Mouse (Mus musculus) testis, postnatal 14 days (tissue): ENCODE measurements around the gene Sinhcaf.
A peak's percentile ranks its signal among the peaks of the same experiment; 100 is the strongest.
"Not testable (repeated sequence)": the region's sequence is repeated elsewhere in the genome, so short reads cannot be mapped to it uniquely, and the experiment has no call there.

Experiments used
- DNase-seq: peaks from one replicate; pipeline ENCODE4 v3.0.0; 2021; ENCODE audit warnings: low spot score

Gene Sinhcaf

DNA sequence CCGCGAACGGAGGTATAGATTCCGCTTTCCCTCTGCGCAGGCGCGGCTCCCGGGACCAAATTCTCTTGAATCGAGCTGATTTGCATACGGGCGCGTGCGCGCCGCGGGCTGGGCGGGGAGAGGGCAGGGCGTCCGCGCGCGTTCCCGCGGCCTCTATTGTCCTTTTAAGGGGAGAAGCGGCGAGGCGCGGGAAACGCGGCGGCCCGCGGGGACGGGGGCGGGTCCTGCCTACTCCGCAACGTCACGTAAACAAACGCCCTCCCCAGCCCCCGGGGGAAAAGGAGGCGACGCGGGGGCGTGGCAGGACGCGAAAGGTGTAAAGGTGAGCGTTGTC, at the start of gene Sinhcaf:
Gene Sinhcaf (minus strand): TSS at position 59 of the 334 bp plus-strand sequence.
- DNase-seq = peak; percentile 98

DNA sequence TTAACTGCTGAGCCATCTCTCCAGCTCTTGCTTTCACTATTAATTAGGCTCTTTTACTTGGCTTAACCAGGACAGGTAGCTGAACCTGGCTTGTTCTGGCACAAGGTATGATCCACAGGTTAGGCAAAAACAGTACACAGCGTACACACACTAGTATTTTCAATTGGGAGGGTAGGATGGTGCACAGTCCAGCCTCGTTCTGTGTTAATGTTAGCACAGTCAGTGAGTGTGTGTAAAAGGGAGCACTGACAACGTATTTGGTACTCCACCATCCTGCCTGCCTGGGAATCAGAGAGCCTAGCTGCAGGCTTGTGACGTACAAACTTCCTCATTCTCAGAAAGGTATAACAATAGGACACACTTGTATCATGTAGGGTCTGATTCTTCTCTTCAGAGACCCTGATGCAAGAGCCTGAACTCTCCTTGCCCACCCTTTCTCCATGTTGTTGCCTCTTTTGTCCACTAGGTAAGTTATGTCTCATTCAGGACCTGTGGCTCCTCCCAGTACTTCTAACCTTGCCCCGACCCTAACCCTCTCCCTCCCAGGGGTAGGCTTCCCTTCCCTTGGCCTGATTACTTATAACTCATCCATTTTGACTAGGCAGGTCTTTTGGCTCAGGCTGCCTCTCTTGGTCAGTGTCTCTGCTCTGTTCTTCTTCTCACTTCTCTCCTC, 48.2 kb upstream of the Sinhcaf start:
- DNase-seq = no peak

DNA sequence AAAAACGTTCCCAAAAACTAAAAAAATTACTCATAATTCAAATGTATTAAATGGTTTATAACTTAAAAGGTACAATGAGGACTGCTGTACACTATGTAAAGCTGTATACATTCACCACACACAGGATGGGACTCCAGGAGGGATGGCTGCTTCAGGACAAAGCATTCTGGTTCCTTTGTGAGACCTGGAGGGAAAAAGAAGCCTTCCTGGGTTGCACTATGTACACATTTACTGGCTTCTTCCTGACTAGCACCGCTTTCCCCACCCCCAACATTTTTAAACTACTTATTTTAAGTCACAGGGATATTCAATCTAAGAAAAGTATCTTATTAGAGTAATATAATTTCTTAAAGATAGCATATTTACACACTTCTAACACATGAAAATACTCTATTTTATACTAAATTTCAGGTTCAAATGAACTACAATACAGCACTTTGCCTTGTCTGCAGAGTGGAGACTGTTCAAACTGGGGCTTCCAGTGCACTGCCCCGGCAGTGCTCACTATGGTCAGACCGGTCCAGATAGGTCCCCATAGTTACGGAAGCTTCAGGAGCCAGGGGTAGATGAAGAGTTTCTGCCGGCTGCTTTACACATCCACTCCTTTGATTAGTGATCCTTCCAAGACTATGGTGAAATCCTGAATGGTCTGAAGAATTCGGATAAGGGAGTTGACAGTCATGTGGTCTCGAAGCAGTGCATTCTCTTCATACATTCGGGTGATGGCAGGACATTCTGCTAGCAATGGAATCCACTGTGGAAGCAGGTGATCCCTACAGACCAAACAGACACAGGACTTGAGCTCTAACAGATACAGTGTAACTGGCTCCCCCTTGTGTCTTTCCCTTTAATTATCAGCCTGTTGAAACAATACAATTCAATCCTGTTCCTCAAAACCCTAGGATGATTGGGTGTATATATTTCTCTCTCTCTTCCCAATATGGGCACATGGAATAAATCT, 47.1 kb upstream of the Sinhcaf start:
- no peak for DNase-seq

DNA sequence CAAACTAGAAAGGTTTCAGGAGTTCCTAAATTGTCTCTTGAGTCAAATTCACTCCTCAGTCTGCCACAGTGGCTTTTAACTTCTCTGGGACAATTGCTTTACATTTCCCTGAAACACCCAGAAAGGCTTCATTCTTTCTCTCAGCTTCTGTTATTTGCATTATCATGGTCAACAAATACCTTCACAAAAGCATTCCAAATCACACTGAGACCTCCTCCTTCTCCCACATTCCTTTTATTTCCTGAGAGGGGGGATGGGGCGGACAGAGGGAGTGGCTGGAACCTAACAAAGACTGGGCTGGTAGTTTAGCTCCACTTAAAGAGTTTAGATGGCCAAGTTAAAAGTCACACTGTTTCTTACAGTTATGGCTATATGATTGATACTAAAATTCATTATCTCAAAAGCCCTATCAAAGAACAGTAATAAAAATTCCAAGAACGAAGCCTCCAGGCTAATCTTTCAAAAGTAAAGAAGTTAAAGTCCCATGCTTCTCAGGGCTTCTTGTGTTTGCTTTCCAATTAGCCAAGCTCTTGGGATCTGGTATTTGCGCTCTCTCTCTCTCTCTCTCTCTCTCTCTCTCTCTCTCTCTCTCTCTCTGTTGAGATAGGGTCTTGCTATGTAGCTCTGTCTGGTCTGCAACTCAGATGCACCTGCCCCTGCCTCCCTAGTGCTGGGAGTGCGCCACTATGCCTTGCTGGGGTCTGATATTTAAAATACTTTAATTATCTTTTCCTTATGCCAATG, 46.3 kb upstream of the Sinhcaf start:
- no peak for DNase-seq

DNA sequence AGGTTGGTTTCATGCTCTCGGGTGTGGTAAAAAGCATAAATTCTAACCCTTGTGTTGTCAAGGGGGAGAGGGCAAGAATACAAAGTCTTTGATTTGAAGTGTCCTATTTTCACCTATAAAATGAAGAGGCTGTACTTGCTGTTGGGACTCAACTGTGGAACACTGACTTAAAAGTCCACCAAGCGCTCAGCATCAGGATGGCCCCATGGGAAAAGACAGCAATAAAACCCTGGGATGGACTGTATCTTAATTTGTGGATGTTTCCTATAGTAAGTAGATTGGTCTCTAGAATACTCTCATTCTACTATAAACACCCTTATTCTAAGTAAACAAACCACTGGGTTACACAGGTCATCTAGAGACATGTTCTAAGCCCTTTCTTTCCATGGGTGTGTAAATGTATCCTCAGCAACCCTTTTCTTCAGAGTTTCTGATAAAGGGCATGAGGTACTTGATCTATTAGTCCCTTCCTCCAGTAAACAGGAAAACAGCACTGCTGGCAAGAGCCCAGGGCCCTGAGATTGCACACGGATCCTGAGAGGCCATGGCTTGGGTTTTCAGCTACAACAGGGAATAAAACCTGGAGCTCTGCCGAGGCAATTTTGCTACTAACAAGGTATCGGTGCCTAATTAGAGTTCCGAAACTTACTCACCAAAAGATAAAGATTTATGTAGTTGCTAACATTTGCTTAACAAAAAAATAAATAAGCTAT, 45.5 kb upstream of the Sinhcaf start:
- DNase-seq = no peak

DNA sequence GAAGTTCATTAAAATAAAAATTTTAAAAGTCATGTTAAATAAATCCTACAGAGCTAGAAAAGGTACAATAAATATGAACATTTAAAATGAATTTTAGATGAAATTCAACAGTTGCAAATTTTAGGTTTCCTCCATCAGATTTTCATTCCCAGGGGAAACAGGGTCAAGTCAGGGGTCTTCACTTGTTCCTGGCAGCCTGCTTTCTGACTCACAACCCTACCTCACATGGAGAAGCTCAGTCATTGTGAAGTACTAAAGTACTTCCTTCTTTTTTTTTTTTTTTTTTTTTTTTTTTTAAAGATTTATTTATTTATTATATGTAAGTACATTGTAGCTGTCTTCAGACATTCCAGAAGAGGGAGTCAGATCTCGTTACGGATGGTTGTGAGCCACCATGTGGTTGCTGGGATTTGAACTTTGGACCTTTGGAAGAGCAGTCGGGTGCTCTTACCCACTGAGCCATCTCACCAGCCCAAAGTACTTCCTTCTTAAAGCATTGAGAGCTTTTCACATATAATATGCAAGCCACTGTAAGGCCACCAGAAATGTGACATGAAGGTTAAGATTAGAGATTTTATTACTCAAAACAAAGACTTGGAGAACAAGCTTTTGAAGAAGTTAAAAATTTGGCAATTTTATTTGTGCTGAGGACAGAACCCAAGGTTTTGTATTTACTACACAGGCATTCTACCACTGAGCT, 43.7 kb upstream of the Sinhcaf start:
- DNase-seq = not testable (repeated sequence)

DNA sequence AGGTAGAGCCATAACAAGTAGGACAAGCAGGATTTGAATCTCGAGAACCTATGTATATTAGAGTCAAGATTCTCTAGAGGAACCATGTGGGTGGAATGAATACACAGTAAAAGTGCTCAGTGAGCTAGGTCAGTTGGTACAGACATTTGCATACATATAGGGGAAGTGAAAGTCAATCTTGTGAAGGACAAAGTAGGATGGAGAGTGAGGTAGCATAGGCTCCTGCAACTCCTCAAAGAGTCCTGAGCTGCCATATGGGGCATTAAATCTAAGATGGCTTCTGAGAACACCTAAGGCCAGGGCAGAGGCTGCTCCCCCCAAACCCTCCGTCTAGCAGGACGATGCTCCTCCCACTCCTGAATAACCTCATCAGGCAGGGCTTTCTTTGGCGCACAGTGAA, 39.7 kb upstream of the Sinhcaf start:
- DNase-seq = no peak

DNA sequence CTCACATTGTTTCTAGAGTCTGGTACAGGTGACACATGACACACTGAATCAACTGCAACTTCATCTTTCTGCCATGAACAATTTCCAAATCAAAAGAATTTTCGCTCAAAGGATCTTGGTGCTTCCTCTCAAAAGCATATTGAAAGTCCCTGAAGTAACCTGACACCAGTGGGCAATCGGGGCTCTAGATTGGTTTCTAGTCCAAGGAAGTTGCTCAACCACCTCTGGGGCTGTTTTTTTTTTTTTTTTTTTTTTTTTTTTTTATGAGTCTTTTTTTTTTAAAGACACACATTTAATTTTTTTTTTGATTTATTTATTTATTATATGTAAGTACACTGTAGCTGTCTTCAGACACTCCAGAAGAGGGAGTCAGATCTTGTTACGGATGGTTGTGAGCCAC, 34.2 kb upstream of the Sinhcaf start:
- no peak for DNase-seq

DNA sequence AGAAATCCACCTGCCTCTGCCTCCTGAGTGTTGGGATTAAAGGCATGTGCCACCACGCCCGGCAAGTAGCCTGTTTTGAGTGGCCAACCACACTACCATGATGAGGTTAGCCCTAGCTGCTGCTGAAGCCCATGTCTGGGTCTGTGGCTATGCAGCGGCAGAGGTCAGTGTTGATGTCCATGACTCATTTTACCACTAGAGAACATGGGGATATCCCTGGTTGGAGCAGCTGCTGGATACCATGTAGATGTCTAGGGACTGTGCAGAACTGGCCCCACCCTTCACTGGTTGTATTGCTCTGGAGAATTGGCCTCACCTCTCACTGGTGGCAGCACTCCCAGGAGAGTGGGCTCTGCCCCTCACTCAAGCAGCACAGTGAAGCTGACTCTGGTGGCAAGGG, 28.8 kb upstream of the Sinhcaf start:
- DNase-seq = no peak

DNA sequence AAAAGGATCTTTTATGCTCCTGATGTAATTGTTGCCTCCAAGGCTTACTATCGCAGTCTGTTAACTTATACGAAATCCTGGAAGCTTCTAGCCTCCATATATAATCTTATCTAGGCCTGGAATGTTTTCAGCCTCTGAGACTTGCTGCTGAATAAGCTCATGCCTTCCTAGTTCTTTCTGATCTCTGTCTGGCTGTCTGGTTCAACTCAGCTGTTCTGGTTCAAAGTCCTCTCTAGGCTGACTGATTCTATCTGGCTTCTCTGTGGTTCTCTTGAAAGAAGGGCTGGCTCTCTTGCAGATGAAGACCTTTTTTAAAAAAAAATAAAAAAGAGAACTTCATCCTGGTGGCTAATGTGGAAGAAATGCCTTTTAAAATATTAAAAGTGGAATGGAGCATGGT, 26.6 kb upstream of the Sinhcaf start:
- no peak for DNase-seq

DNA sequence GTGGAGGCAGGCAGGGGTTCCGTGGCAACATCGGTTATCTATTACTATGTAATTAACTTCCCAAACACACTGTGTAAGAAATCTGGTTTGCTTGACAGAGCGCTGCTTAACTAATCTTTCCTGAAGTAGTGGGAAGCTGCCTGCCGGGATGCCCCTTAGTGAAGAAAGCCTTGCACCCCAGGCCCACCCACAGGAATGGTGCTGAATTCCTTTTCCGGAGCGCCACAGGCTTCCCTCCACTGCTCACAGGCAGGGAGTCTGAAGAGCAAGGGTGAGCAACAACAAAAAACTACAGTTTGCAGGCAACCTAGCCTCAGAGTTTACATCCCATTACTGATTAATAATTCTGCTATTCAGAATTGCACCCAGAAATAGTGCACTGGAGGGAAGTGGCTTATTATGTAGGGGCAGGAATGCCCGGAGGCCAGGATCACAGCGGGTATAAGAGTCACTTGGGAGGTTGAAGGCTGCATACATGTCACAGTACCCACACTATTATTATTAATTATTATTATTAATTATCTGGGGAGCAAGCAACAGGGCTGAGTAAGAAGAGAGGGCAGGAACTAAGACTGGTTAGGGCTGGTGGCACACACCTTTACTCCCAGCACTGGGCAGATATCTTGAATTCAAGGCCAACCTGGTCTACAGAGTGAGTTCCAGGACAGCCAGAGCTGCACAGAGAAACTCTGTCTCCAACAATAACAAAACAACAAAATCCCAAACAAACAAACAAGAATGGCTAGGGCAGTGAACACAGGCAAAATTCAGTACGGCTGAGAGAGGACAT, 26.0 kb upstream of the Sinhcaf start:
- DNase-seq = no peak

DNA sequence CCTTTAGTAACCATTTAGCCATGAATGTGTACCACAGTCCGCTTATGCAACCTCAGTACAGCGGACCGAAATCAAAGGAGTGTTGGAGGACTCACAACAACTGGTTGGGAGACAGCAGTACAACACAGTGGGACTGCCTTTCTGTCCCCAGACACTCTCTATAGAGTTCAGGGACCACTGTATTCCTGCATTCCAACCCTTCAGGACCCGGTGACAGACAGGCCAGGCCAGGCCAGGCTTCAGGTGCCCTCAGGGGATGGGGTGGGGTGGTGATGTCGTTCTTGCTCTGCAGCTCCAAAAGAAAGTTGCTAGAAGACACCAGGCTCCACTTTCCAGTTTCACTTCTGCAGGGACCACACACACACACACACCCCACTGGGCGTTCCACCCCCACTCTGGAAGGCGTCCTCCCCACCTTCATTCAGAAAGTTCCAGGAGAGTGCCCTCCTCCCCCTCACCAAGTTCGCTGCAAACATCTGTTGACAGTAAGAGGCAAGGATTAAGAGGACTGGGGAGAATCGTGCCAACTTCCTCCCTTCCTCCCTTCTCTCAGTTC, 25.2 kb upstream of the Sinhcaf start:
- DNase-seq = no peak

DNA sequence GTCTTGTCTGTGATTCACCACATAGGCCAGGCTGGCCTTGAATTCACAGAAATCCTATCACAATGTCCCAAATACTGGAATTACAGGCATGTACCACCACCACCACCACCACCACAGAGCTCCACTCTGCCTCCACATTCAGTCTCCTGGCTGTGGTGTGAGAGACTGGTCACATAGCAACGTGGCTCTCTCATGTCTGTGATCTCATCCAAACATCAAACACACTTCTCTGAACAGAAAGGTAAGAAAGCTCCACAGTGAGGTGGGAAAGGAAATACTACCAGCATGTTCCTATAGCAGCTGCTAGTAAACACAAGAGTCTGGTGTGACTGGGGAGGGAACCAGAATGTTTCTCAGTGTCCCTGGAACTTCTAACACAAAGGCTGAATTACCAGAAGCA, 15.0 kb upstream of the Sinhcaf start:
- DNase-seq = no peak

DNA sequence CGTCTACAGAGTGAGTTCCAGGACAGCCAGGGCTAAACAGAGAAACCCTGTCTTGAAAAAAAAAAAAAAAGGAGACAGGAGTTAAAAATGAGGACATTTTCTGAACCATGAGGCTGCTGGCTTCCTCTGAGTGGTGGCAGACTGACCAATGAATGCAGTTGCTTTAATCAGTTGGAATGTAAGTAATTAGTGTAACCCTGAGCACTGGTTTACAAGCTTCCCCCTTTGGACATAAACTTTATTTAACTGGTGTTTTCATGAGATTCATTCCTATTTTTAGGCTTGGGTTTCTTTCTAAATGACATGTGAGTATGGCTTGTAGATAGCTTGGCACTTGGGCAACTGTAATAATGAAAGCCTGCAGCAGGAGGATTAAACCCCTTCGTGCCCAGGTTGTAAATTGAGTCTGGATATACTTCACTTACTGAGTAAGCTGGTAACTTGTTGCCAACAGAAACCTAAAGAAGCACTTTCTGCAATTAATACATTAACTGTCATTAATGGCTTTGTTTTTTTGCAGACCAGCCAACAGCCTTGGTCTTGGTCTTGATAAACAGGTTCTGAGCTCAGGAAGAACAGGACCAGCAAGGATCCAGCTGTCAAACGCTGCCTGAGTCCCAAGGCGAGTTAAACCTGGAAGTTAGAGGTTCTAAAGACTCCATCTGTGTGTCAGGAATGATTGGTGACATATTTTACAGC, 13.4 kb upstream of the Sinhcaf start:
- no peak for DNase-seq

DNA sequence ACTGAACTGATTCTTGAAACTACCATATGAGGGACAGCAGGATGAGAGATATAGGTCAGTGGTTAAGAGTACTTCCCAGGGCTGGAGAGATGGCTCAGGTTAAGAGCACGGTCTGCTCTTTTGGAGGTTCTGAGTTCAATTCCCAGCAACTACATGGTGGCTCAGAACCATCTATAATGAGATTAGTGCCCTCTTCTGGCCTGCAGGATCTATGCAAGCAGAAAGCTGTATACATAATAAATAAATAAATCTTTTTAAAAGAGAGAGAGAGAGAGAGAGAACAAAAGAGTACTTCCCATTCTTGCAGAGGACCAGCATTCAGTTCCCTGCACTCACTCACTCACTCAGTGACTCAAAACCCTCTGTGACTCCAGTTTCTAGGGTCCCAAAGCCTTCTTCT, 12.4 kb upstream of the Sinhcaf start:
- no peak for DNase-seq

DNA sequence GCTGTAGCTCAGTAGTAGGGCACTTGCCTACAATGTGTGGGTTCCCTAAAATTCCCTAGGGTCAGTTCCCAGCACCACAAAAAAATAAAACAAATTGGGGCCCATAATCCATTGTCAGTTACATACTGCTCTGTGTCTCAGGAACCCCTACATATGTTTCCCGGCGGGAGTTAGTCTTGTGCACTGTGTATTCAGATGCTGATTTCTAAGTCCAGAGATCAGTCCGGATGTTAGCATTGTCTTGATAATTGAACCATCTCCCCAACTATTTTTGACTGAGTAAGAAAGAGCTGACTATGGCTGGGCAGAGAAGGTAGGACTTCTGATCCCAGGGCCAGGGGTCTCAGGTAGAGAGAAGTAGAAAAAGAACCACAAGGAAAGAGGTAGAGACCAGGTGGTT, 10.8 kb upstream of the Sinhcaf start:
- DNase-seq = no peak

DNA sequence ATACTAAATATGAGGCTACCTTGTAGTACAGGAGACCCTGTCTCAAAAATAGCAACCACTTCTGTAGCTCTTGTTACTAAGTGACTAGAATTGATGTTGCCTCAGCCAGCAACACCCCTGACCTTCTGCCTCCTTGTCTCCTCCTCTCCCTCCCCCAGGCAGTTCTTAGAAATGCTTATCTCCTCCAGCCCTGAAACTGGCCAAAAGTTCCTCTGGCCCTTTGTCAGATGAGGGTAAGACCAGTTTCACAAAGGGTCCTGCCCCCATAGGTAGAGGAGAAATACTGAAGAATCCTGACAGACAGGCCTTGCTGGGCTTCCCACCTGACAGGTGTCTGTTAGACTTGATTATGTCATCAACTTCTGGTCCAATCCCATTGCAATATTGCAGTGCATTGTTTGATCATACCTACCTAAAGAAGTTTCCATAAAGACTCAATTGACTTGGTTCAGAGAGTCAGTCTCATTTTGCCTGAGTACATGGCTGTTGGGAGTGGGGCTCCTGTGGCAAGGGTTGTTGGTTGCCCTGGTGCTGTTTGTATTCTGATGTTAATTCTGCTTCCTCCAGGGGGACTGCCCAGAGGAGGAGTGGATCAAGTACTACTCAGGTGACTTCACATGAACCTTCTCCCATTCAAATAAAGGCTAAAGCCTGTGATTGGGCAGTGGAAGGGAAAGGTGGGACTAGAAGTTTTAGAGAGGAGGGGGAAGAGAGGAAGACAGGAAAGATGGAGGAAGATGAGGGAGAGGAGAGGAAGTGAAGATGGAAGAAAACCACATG, 9.6 kb upstream of the Sinhcaf start:
- DNase-seq = no peak

DNA sequence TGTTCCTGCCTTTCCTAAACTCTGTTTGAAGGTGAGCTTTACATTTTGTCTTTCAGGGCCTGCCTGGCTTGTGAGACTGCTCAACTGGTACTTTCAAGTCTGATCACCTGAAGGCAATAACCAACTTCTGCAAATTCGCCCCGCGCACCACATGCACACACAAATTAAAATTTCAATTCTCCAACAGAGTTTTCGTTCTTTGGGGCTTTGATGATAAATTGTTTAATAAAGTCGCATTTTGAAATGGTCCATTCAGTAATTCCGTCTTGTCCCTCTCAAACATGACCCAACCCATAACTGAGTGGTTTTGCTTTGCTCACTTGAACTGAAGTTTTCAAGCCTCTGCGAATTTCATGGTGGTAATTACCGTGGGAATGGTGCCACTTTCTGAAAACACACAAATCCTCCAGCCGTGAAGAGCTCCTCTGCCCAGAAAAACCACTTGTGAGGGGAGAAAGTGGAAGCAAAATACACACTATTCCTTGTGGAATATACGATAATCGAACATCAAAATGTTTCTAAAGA, 676 bp upstream of the Sinhcaf start:
- no peak for DNase-seq
